Mouse (Mus musculus): ENCODE measurements around the gene Itpr2. TPM values are rescaled to one million over a fixed set of nuclear protein-coding genes. Genes with fewer than 3 reads are reported as not detected.

Itpr2 gene
- polyA plus RNA-seq, 1 experiment from 2014 or later: 9.0 TPM

DNA sequence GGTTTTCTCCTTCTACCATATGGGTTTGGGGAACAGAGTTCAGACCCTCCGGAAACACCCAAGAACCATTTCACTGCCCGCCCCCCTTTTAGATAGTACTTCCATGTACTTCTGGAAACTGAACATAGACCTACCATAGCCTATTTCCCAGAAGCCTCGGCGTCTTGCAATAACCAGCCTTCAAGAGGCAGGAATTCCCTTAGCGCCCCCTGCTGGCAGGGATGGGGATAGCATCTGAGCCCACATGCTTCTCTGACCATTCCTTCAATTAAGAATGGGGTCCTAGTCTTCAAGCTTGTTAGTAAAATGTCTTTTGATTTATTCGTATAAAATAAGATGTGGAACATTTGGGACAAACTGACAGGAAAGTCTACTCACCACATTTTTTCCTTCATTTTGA lies 96.6 kb downstream of the Itpr2 start:
- no peak for ATAC-seq
- Histone ChIP-seq H3K4me1 (ENCODE audit: control insufficient read depth, insufficient read depth, low read length) (peaks cover 6% of the 10 kb centered on the region; the same call in 1 of the 2 replicates), H3K36me3 (ENCODE audit: control insufficient read depth, insufficient read depth, low read length) (no peaks in the 10 kb centered on the region), H3K27me3 (ENCODE audit: control insufficient read depth, insufficient read depth, low read depth, low read length) (no peaks in the 10 kb centered on the region), H3K27ac (ENCODE audit: low read length) (no peak overlapping the region), H3K4me3 (ENCODE audit: low read depth, low read length) (no peak overlapping the region), H3K9ac (ENCODE audit: low read depth, low read length) (no peak overlapping the region), H3K4me2 (ENCODE audit: low read length) (no peak overlapping the region), H3K9me3 (replicated peaks; ENCODE audit: control insufficient read depth, low read length, poor library complexity, severe bottlenecking) (no peaks in the 10 kb centered on the region)
- 55% methylated on average over 6 of the region's 6 CpGs for WGBS

DNA sequence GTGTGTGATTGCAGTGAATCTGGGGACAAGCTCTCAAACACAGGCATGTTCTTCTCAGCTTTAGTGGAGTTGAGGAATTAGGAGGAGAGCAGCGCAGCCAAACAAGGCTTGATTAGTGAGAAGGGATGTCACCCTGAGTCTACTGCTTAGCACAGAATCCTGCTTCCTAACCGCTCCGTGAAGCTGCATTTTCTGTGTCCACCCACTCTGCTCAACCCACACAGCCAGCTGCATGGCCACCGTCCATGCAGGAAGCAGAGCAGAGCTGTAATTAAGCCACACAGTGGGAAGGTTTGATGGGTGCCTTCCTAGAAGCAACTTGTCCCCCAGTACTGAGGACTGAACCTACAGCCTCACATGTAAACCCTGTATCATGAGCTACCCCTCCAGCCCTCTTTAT lies 97.1 kb downstream of the Itpr2 start:
- Histone ChIP-seq H3K9me3 (replicated peaks; ENCODE audit: control insufficient read depth, low read length, poor library complexity, severe bottlenecking) (no peaks in the 10 kb centered on the region), H3K9ac (ENCODE audit: low read depth, low read length) (no peak overlapping the region)
- whole genome bisulfite sequencing: 92% methylated on average over 4 of the region's 4 CpGs

GRCm38 (mm10) chr6:146404156-146404555 lies 97.9 kb downstream of the Itpr2 start:
- 52% methylated on average over 10 of the region's 10 CpGs for WGBS
- Histone ChIP-seq H3K9me3 (replicated peaks; ENCODE audit: control insufficient read depth, low read length, poor library complexity, severe bottlenecking) (no peaks in the 10 kb centered on the region), H3K27me3 (ENCODE audit: control insufficient read depth, insufficient read depth, low read depth, low read length) (no peaks in the 10 kb centered on the region), H3K36me3 (ENCODE audit: control insufficient read depth, insufficient read depth, low read length) (no peaks in the 10 kb centered on the region), H3K4me1 (ENCODE audit: control insufficient read depth, insufficient read depth, low read length) (no peaks in the 10 kb centered on the region; the same call in 1 of the 2 replicates), H3K9ac (ENCODE audit: low read depth, low read length) (no peak overlapping the region), H3K27ac (ENCODE audit: low read length) (no peak overlapping the region), H3K4me3 (ENCODE audit: low read depth, low read length) (no peak overlapping the region), H3K4me2 (ENCODE audit: low read length) (no peak overlapping the region)
- no peak for ATAC-seq

More for the DNA sequence above, 97.1 kb downstream of the Itpr2 start:
- no peaks in the 10 kb centered on the region for H3K36me3 ChIP-seq (ENCODE audit: control insufficient read depth, insufficient read depth, low read length)
- H3K4me3 ChIP-seq (ENCODE audit: low read depth, low read length): no peak overlapping the region
- no peak overlapping the region for H3K4me2 ChIP-seq (ENCODE audit: low read length)
- H3K27me3 ChIP-seq (ENCODE audit: control insufficient read depth, insufficient read depth, low read depth, low read length): no peaks in the 10 kb centered on the region
- peaks cover 4% of the 10 kb centered on the region; the same call in 1 of the 2 replicates for H3K4me1 ChIP-seq (ENCODE audit: control insufficient read depth, insufficient read depth, low read length)
- H3K27ac ChIP-seq (ENCODE audit: low read length): no peak overlapping the region
- ATAC-seq: no peak

- ATAC-seq: 0 out of 2 replicates have a peak, but pooled peaks have one; percentile 26
- no peaks in the 10 kb centered on the region for H3K36me3 ChIP-seq (ENCODE audit: control insufficient read depth, insufficient read depth, low read length)
- no peak overlapping the region; the same call in 1 of the 2 replicates for H3K27ac ChIP-seq (ENCODE audit: low read length)
- H3K4me2 ChIP-seq (ENCODE audit: low read length): no peak overlapping the region
- 57% methylated on average over 6 of the region's 6 CpGs for WGBS
- H3K9ac ChIP-seq (ENCODE audit: low read depth, low read length): no peak overlapping the region
- H3K4me3 ChIP-seq (ENCODE audit: low read depth, low read length): no peak overlapping the region
- no peaks in the 10 kb centered on the region; the same call in 1 of the 2 replicates for H3K4me1 ChIP-seq (ENCODE audit: control insufficient read depth, insufficient read depth, low read length)
- H3K27me3 ChIP-seq (ENCODE audit: control insufficient read depth, insufficient read depth, low read depth, low read length): no peaks in the 10 kb centered on the region
- H3K9me3 ChIP-seq (replicated peaks; ENCODE audit: control insufficient read depth, low read length, poor library complexity, severe bottlenecking): no peaks in the 10 kb centered on the region
Measured at GRCm38 (mm10) chr6:146402905-146403642, 98.9 kb downstream of the Itpr2 start.

DNA sequence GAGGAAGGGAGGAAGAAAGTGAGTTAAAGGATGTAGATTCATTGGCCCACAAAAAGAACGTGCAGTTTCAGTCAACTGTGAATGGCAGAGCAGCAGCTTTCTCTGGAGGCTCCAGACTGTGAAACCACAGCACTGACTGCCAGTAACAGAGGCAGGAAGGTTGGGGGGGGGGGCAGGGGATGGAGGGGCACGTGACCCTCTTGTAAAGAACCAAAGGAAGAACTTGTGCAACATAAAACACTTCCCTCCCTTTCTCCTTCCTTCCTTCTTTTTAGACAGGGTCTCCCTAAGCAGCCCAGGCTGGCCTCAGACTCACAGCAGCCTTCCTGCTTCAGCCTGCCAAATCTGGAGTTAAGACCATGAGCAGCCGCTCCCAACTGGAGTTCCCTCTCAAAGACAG lies 104.2 kb downstream of the Itpr2 start:
- H3K9ac ChIP-seq (ENCODE audit: low read depth, low read length): no peak overlapping the region
- no peak overlapping the region for H3K4me3 ChIP-seq (ENCODE audit: low read depth, low read length)
- no peak overlapping the region for H3K27ac ChIP-seq (ENCODE audit: low read length)
- H3K9me3 ChIP-seq (replicated peaks; ENCODE audit: control insufficient read depth, low read length, poor library complexity, severe bottlenecking): no peaks in the 10 kb centered on the region
- no peaks in the 10 kb centered on the region for H3K36me3 ChIP-seq (ENCODE audit: control insufficient read depth, insufficient read depth, low read length)
- WGBS: 79% methylated on average over 3 of the region's 3 CpGs
- no peak overlapping the region for H3K4me2 ChIP-seq (ENCODE audit: low read length)
- no peaks in the 10 kb centered on the region for H3K27me3 ChIP-seq (ENCODE audit: control insufficient read depth, insufficient read depth, low read depth, low read length)
- H3K4me1 ChIP-seq (ENCODE audit: control insufficient read depth, insufficient read depth, low read length): no peaks in the 10 kb centered on the region
- ATAC-seq: no peak

DNA sequence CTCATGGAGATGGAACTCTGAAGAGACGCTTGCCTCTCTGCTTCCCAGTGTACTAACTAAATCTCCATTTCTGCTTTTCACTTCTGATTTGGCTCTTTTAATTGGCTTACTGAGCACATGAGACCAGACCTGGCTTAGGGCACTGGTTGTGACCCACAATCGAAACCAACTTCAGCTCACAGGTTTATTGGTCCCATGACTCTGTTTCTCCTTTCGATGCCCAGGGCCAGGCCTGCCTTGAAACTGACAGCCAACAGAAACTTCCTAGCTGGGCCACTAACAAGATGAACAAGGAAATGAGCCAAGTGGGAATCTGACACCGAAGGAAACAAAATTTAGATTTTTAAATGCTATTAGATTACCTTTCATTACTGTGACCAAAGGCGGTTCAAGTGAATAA lies 105.8 kb downstream of the Itpr2 start:
- H3K4me3 ChIP-seq (ENCODE audit: low read depth, low read length): no peak overlapping the region
- H3K9me3 ChIP-seq (replicated peaks; ENCODE audit: control insufficient read depth, low read length, poor library complexity, severe bottlenecking): no peaks in the 10 kb centered on the region
- WGBS: 82% methylated on average over 5 of the region's 5 CpGs
- no peak overlapping the region for H3K9ac ChIP-seq (ENCODE audit: low read depth, low read length)
- no peaks in the 10 kb centered on the region for H3K36me3 ChIP-seq (ENCODE audit: control insufficient read depth, insufficient read depth, low read length)
- no peak overlapping the region for H3K27ac ChIP-seq (ENCODE audit: low read length)
- no peak for ATAC-seq
- H3K4me2 ChIP-seq (ENCODE audit: low read length): no peak overlapping the region
- H3K27me3 ChIP-seq (ENCODE audit: control insufficient read depth, insufficient read depth, low read depth, low read length): no peaks in the 10 kb centered on the region
- no peaks in the 10 kb centered on the region for H3K4me1 ChIP-seq (ENCODE audit: control insufficient read depth, insufficient read depth, low read length)

DNA sequence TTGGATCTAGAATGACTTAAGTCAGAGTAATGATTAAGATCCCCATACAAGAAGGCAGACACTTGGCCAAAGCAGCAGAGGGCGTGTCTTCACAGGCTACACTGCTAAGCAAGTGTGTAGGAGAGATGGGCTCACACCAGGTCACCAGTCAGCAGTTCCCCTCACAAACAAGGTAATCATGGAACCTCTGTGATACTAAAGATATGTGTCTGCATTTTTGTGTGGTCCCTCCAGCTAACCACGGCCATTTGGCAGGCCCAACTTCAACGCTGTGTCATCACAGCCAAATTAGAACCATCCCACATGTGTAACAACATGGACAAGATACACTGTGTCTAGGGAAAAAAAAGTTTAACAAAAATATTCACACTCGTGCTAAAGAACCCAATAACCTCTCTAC lies 106.4 kb downstream of the Itpr2 start:
- Histone ChIP-seq H3K9me3 (replicated peaks; ENCODE audit: control insufficient read depth, low read length, poor library complexity, severe bottlenecking) (no peaks in the 10 kb centered on the region), H3K36me3 (ENCODE audit: control insufficient read depth, insufficient read depth, low read length) (no peaks in the 10 kb centered on the region), H3K27ac (ENCODE audit: low read length) (no peak overlapping the region), H3K4me3 (ENCODE audit: low read depth, low read length) (no peak overlapping the region), H3K4me1 (ENCODE audit: control insufficient read depth, insufficient read depth, low read length) (no peaks in the 10 kb centered on the region), H3K27me3 (ENCODE audit: control insufficient read depth, insufficient read depth, low read depth, low read length) (no peaks in the 10 kb centered on the region), H3K4me2 (ENCODE audit: low read length) (no peak overlapping the region), H3K9ac (ENCODE audit: low read depth, low read length) (no peak overlapping the region)
- 90% methylated on average over 4 of the region's 4 CpGs for WGBS
- no peak for ATAC-seq

DNA sequence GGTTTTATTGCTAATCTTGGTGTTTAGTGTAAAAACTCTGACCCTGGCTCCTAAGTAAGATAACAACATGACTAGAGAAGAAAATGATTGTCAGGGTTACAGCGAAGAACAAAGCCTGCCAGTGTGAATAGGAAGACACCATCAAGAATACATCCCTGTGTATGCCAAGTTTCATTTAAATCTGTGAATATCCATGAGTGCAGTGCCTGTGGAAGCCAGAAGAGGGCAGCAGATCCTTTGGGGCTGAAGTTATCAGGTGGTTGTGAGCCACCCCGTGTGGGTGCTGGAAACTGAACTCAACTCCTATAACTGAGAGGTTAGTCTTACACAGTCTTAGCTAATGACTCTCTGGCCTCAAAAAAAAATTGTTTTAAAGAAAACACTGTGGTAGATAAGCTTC lies 109.8 kb downstream of the Itpr2 start:
- WGBS: 83% methylated on average over 2 of the region's 2 CpGs
- Histone ChIP-seq H3K9me3 (replicated peaks; ENCODE audit: control insufficient read depth, low read length, poor library complexity, severe bottlenecking) (no peaks in the 10 kb centered on the region), H3K27ac (ENCODE audit: low read length) (no peak overlapping the region), H3K4me1 (ENCODE audit: control insufficient read depth, insufficient read depth, low read length) (no peaks in the 10 kb centered on the region), H3K4me3 (ENCODE audit: low read depth, low read length) (no peak overlapping the region), H3K36me3 (ENCODE audit: control insufficient read depth, insufficient read depth, low read length) (no peaks in the 10 kb centered on the region), H3K27me3 (ENCODE audit: control insufficient read depth, insufficient read depth, low read depth, low read length) (no peaks in the 10 kb centered on the region), H3K9ac (ENCODE audit: low read depth, low read length) (no peak overlapping the region), H3K4me2 (ENCODE audit: low read length) (no peak overlapping the region)
- ATAC-seq: no peak

DNA sequence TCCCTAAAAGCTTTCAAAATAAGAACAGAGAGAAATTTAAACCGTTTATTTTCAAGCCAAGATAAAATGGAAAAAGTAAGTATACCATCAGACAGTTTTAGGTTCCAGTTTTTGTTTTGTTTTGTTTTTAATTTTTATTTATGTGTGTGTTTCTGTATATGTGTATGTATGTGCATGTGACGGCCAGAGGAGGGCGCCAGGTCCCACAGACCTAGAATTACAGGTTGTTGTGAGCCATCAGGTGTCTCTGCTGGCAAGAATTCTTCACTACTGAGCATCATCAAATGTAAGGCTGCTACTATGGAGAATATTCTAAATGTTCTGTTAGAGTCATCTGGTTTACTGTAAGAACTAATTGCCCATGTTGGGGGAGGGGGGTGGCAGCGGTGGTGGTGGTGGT lies 111.9 kb downstream of the Itpr2 start:
- Histone ChIP-seq H3K4me2 (ENCODE audit: low read length) (no peak overlapping the region), H3K4me3 (ENCODE audit: low read depth, low read length) (no peak overlapping the region), H3K4me1 (ENCODE audit: control insufficient read depth, insufficient read depth, low read length) (no peaks in the 10 kb centered on the region), H3K27ac (ENCODE audit: low read length) (no peak overlapping the region), H3K9ac (ENCODE audit: low read depth, low read length) (no peak overlapping the region), H3K36me3 (ENCODE audit: control insufficient read depth, insufficient read depth, low read length) (no peaks in the 10 kb centered on the region), H3K9me3 (replicated peaks; ENCODE audit: control insufficient read depth, low read length, poor library complexity, severe bottlenecking) (no peaks in the 10 kb centered on the region), H3K27me3 (ENCODE audit: control insufficient read depth, insufficient read depth, low read depth, low read length) (no peaks in the 10 kb centered on the region)
- WGBS: 98% methylated on average over 4 of the region's 4 CpGs
- no peak for ATAC-seq
